Mouse (Mus musculus) C2C12 (cell line): ENCODE data around the gene Sla2.

Experiments used
- CTCF ChIP-seq: IDR thresholded peaks from one replicate; pipeline ENCODE4 v1.5.1; 2011; ENCODE audit not compliant: control insufficient read depth, insufficient read depth, insufficient read length
- MAX ChIP-seq: IDR thresholded peaks from one replicate; pipeline ENCODE4 v1.6.1; 2011; ENCODE audit warnings: mild to moderate bottlenecking, control low read depth
- MYOD1 ChIP-seq: IDR thresholded peaks from one replicate; pipeline ENCODE4 v1.6.1; 2011; ENCODE audit warnings: low read depth; ENCODE audit not compliant: control insufficient read depth, insufficient read length
- MYOG ChIP-seq: IDR thresholded peaks from one replicate; pipeline ENCODE4 v1.6.1; 2011; ENCODE audit not compliant: control insufficient read depth, insufficient read length; ENCODE audit errors: extremely low read depth

DNA sequence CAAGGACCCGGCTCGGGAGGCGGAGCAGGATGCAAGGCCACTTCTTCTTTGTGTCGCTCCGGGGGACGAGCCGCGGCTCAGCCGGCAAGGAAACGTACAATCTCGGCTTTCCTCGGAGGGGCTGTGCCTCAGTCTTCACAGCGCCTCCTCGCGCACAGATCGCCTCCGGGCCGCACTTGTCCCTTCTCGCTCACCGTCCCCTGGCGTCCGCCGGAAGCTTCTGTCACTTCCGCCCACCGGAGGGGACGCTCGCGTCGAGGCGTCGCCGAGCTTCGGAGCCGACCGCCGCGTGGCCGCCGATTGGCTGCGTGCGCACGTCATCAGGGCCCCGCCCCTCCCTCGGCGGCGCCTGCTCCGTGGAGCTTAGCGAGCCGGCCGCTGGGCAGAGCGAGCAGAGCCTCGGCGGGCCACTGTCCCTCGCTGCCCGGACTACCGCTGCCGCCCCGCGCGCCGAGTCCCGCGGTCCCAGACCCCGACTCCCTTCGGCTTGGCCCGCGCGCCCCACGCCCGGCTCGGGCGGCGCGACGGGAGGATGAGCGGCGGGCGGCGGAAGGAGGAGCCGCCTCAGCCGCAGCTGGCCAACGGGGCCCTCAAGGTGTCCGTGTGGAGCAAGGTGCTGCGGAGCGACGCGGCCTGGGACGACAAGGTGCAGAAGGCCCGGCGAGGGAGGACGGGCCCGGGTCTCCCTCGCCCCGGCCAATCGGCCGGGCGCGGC, 24.1 kb downstream of the Sla2 start, which contains the start of gene Rab5if:
- no peak for TF ChIP-seq MYOG
- TF ChIP-seq CTCF, result peak; percentile 69
- no peak for TF ChIP-seq MYOD1
- TF ChIP-seq MAX, result peak; percentile 91
